Comparison of ENCODE assay signal across 9 mouse cellular contexts in the genomic region with DNA sequence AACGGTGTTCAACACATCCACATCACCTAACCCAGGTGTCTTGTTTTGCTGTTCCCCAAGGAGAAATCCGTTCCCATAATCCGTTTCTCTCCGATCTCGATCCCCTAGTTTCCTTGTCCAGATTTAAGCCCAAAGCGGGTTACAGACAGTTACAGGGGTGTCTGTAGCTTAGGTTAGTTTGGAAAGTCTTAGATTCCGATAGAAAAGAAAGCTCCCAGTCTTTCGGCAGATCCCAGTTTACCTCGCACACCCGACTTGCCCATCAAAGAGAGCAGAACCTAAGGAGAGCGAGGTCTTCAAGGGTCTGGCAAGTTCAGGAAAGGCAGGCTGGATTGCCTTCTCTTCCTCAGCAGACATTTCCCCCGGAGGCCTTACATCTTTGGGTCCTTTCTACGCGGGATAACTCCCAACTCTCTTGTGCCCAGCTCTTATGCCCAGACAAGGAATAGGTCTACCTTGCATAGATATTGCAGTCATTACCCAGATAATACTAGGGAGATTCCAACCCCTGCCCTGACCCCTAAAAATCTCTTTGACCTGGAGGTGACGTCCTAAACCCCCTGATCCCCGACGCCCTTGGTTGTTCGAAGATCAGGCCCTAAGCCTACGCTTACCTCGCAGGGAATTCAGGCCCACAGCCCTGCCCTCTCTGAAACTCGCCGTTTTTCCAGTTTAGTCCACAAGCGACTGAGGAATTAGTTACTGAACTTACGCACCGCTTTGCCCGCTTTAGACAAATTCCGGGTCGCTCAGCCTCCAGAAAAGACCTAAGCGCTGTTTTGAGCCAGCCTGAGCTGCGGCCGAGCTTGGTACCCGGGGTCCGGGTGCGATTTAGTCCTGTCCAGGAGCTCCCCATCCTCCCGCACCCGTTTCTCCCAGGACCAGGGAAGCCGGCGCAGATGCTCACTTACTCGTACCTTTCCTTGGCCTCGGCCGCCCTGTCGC. TPM values are rescaled to one million over a fixed set of nuclear protein-coding genes. Genes with fewer than 3 reads are reported as not detected.
DNase-seq lines count a peak whose midpoint lies in the region; ATAC-seq and TF ChIP-seq lines count a peak whose summit lies in the region.
"Had no signal": no experiment of that assay in that cellular context is flagged by ENCODE, and none has a peak within 500 bp of the region (broad histone marks: within the 10 kb centered on the region; RNA-seq: fewer than 3 reads in every experiment).

No protein-coding gene starts in this region.

- no peak for TF ChIP-seq POLR2A in heart, adult 2 months (IDR thresholded peaks at IDR 0.05; ENCODE audit: insufficient read depth, low read depth, low read length)

- intact Hi-C loops in heart, adult 2 months (cut with DNase I) = no loop called here

- TF ChIP-seq EP300 in heart, adult 2 months (IDR thresholded peaks at IDR 0.05; ENCODE audit: insufficient read depth, low read depth, low read length) = no peak

- H3K4me3 ChIP-seq in heart, embryonic 15.5 days = peak overlapping the region; percentile 51
- H3K4me3 ChIP-seq in heart, adult 2 months = no peak overlapping the region; the same call in 1 of the 2 replicates
- H3K4me3 ChIP-seq in hindbrain, embryonic 14.5 days (replicated peaks; ENCODE audit: low read length) = peak overlapping the region; percentile 23
- no peak overlapping the region for H3K4me3 ChIP-seq in midbrain, embryonic 15.5 days

- DNase-seq in heart, adult 2 months = no peak
- peak; percentile 53 for DNase-seq in embryo, embryonic 11 days
- DNase-seq in hindbrain, embryonic 14.5 days (ENCODE audit: low spot score) = no peak
- DNase-seq in adrenal gland, adult 18-20 months (ENCODE audit: low spot score in 2 of 2) = no peak
- no peak for DNase-seq in right cerebral cortex, adult 18-20 months

- peak overlapping the region; percentile 92 for H3K4me2 ChIP-seq in heart, embryonic 15.5 days
- 0 out of 2 replicates have a peak overlapping the region, but pooled peaks have one; percentile 51 for H3K4me2 ChIP-seq in hindbrain, embryonic 14.5 days (replicated peaks)
- H3K4me2 ChIP-seq in midbrain, embryonic 15.5 days = peak overlapping the region; percentile 62

- H3K79me2 ChIP-seq in heart, adult 2 months (replicated peaks; ENCODE audit: control insufficient read depth, insufficient read depth, low read length) = no peaks in the 10 kb centered on the region

- no peak for TF ChIP-seq CTCF in heart, adult 2 months (IDR thresholded peaks at IDR 0.05)

- peaks cover 95% of the 10 kb centered on the region for H3K27me3 ChIP-seq in heart, embryonic 15.5 days
- H3K27me3 ChIP-seq in heart, adult 2 months (ENCODE audit: control insufficient read depth, insufficient read depth, low read length) = peaks cover 45% of the 10 kb centered on the region
- H3K27me3 ChIP-seq in hindbrain, embryonic 14.5 days (ENCODE audit: control insufficient read depth, insufficient read depth, low read length) = peaks cover 92% of the 10 kb centered on the region
- H3K27me3 ChIP-seq in midbrain, embryonic 15.5 days (replicated peaks) = peaks cover 88% of the 10 kb centered on the region

- H3K36me3 ChIP-seq in heart, embryonic 15.5 days = no peaks in the 10 kb centered on the region
- H3K36me3 ChIP-seq in heart, adult 2 months (ENCODE audit: control insufficient read depth, insufficient read depth, low read length) = no peaks in the 10 kb centered on the region
- no peaks in the 10 kb centered on the region for H3K36me3 ChIP-seq in hindbrain, embryonic 14.5 days (replicated peaks; ENCODE audit: control insufficient read depth, insufficient read depth)
- no peaks in the 10 kb centered on the region for H3K36me3 ChIP-seq in midbrain, embryonic 15.5 days (replicated peaks)

- 6% methylated on average over 42 of the region's 42 CpGs for WGBS in heart, embryonic 15.5 days
- WGBS in heart, adult 2 months = 16% methylated on average over 42 of the region's 42 CpGs
- WGBS in hindbrain, embryonic 14.5 days = 1% methylated on average over 42 of the region's 42 CpGs
- WGBS in midbrain, embryonic 15.5 days = 2% methylated on average over 42 of the region's 42 CpGs

- H3K9ac ChIP-seq in heart, embryonic 15.5 days = peak overlapping the region; percentile 45; the same call in 1 of the 2 replicates
- H3K9ac ChIP-seq in heart, adult 2 months (ENCODE audit: low read depth, low read length) = no peak overlapping the region
- H3K9ac ChIP-seq in hindbrain, embryonic 14.5 days = no peak overlapping the region
- H3K9ac ChIP-seq in midbrain, embryonic 15.5 days = no peak overlapping the region

- peaks cover 31% of the 10 kb centered on the region for H3K4me1 ChIP-seq in heart, embryonic 15.5 days (replicated peaks)
- no peaks in the 10 kb centered on the region for H3K4me1 ChIP-seq in heart, adult 2 months (ENCODE audit: control insufficient read depth, insufficient read depth, low read length)
- H3K4me1 ChIP-seq in hindbrain, embryonic 14.5 days (replicated peaks; ENCODE audit: control insufficient read depth, insufficient read depth, low read length) = peaks cover 6% of the 10 kb centered on the region; the same call in 1 of the 2 replicates
- H3K4me1 ChIP-seq in midbrain, embryonic 15.5 days = peaks cover 16% of the 10 kb centered on the region

- no peak overlapping the region for H3K27ac ChIP-seq in heart, embryonic 15.5 days
- H3K27ac ChIP-seq in heart, adult 2 months = no peak overlapping the region
- H3K27ac ChIP-seq in hindbrain, embryonic 14.5 days = no peak overlapping the region
- no peak overlapping the region for H3K27ac ChIP-seq in midbrain, embryonic 15.5 days

- H3K9me3 ChIP-seq in heart, embryonic 15.5 days (replicated peaks) = no peaks in the 10 kb centered on the region
- H3K9me3 ChIP-seq in hindbrain, embryonic 14.5 days (ENCODE audit: control insufficient read depth, low read length) = no peaks in the 10 kb centered on the region
- no peaks in the 10 kb centered on the region for H3K9me3 ChIP-seq in midbrain, embryonic 15.5 days

- no peak for ATAC-seq in heart, embryonic 15.5 days (replicated peaks; ENCODE audit: insufficient number of reproducible peaks, insufficient read depth, low FRiP score, low read depth)
- ATAC-seq in hindbrain, embryonic 14.5 days (ENCODE audit: low FRiP score) = no peak
- ATAC-seq in midbrain, embryonic 15.5 days (replicated peaks) = no peak
- ATAC-seq in activated CD4-positive, CD25-positive, alpha-beta regulatory T cell, adult 4 months = no peak

RNA-seq across cellular contexts. Expression of a gene that starts 1.3 kb away (rescaled TPM):
- 0.21 and 2.2 TPM in 2 replicates for polyA plus RNA-seq in heart, embryonic 15.5 days (2015; fragmentation: Nextera tagmentation; extraction: Ambion mirVana)
- under 1 TPM in 1 of 2 experiments, not detected in 1; 0.43 TPM for total RNA-seq in heart, adult 2 months (2021)
- polyA plus RNA-seq in heart, adult 2 months (2012; rRNA removed) = 0.18 and 0.35 TPM in 2 replicates
- polyA plus RNA-seq in hindbrain, embryonic 14.5 days (2014; fragmentation: Nextera tagmentation; extraction: Ambion mirVana) = 0.55 and 0.64 TPM in 2 replicates
- polyA plus RNA-seq in midbrain, embryonic 15.5 days (2015; fragmentation: Nextera tagmentation; extraction: Ambion mirVana) = 0.27 and 0.49 TPM in 2 replicates
- not detected for polyA plus RNA-seq in activated CD4-positive, CD25-positive, alpha-beta regulatory T cell, adult 4 months (2017; shearing (Covaris generic))
- not detected for total RNA-seq in adrenal gland, adult 18-20 months (2021)
- total RNA-seq: hematopoietic stem cell, adult 5-6 weeks had no signal

Comparison
In these comparisons a context has a peak if more than half of its experiments do, and no peak if none do; other contexts are left out.
1. H3K4me3 ChIP-seq: peak in heart, embryonic 15.5 days (single experiment) and hindbrain, embryonic 14.5 days (single experiment); none in heart, adult 2 months (single experiment) and midbrain, embryonic 15.5 days (single experiment).
2. Peak in every context shown above with its lines, with median percentiles within 50 percentile points of each other: H3K4me2 ChIP-seq.